Mouse (Mus musculus) T-helper 2 cell (primary cell): ENCODE measurements around the gene 9530003J23Rik.

Source experiments
- in situ Hi-C: fragments of 300-600 bp; cut with MboI, MseI; formaldehyde crosslinking; loops from one replicate; pipeline ENCODE4 v1.15.1; 2025; ENCODE audit warnings: high pct_unique_total_duplicates

The 9530003J23Rik gene

DNA sequence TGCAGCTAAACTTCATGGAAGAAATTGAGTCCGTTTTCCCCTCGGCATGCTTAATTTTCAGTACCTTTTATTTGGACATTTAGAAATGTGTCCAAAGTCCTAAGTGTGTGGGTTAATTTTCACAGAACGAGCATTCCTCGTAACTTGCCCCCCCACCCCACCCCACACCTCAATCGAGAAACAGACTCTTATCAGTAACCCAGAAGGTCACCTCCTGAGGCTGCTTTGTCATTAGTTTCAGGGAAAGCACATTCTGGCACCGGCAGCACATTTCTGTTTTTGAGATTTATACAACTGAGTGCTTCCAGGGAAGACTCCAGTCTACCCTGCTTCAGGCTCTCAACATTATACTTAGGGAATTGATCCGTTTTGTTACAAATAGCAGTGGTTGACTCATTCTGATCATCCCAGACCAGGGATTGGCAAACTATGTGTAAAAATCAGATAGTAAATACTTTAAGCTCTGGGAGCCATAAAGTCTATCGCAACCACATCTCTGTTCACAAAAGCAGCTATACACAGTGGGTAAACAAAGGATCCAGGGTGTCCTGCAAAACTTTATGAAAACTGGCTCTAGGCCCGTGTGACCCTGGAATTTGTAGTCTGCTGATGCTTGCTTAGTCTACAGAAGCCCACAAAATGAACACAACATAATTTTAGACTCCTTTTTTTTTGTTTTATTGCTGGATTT is 53.0 kb downstream of the 9530003J23Rik start:
- in situ Hi-C loops: no loop called here
